9 mouse cellular contexts compared by ENCODE assay signal in the genomic region with DNA sequence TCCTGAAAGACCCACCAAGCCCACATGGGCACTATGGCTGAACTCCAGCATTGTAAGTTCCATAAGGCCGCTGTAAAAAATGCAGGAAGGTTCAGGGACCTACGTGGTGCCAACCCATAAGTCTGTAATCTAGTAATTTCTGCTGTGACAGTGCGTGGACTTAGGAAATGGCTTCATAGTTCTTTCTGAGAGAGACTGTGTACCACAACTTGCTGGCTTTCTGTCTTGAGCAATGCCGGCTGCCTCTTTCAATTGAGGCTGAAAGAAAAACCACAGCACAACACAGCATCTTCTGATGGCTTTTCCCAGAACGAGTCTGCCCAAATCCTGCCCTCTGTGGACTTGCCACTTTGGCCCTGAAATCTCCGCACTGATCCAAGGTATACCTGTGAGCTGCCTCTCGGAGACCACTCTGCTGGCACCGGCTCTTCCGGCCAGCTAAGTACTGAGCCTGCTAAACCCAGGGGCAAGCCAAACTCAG. TPM values are rescaled to one million over a fixed set of nuclear protein-coding genes. Genes with fewer than 3 reads are reported as not detected.
DNase-seq lines count a peak whose midpoint lies in the region; ATAC-seq and TF ChIP-seq lines count a peak whose summit lies in the region.
"Had no signal": no experiment of that assay in that cellular context is flagged by ENCODE, and none has a peak within 500 bp of the region (broad histone marks: within the 10 kb centered on the region; RNA-seq: fewer than 3 reads in every experiment).

No protein-coding gene starts in this region.

- TF ChIP-seq CTCF in lung, embryonic 14.5 days (IDR thresholded peaks at IDR 0.05; ENCODE audit: low read depth) = no peak
- TF ChIP-seq CTCF in olfactory bulb, adult 2 months (IDR thresholded peaks at IDR 0.05; ENCODE audit: insufficient read depth, low read depth, low read length) = no peak

- 76% methylated on average over 9 of the region's 9 CpGs for WGBS in lung, embryonic 14.5 days
- WGBS in limb, embryonic 15.5 days = 81% methylated on average over 9 of the region's 9 CpGs
- 86% methylated on average over 9 of the region's 9 CpGs for WGBS in olfactory bulb, adult 2 months
- 88% methylated on average over 9 of the region's 9 CpGs for WGBS in kidney, embryonic 15.5 days
- 91% methylated on average over 9 of the region's 9 CpGs for WGBS in hindbrain, embryonic 11.5 days

- peak overlapping the region; percentile 18; the same call in 1 of the 2 replicates for H3K4me3 ChIP-seq in lung, embryonic 14.5 days (ENCODE audit: low read depth, low read length)
- peak overlapping the region; percentile 10; the same call in 1 of the 2 replicates for H3K4me3 ChIP-seq in limb, embryonic 15.5 days
- peak overlapping the region; percentile 2; the same call in 1 of the 2 replicates for H3K4me3 ChIP-seq in olfactory bulb, adult 2 months (ENCODE audit: insufficient read depth, low read depth, low read length)
- H3K4me3 ChIP-seq in kidney, embryonic 15.5 days (replicated peaks) = no peak overlapping the region
- H3K4me3 ChIP-seq in hindbrain, embryonic 11.5 days (ENCODE audit: low read depth, low read length) = no peak overlapping the region

- peak overlapping the region; percentile 21; the same call in 1 of the 2 replicates for H3K4me2 ChIP-seq in lung, embryonic 14.5 days
- H3K4me2 ChIP-seq in limb, embryonic 15.5 days = no peak overlapping the region
- no peak overlapping the region for H3K4me2 ChIP-seq in kidney, embryonic 15.5 days
- no peak overlapping the region for H3K4me2 ChIP-seq in hindbrain, embryonic 11.5 days (replicated peaks; ENCODE audit: low read depth, low read length)
- H3K4me2 ChIP-seq: midbrain, embryonic 11.5 days had no signal

- DNase-seq in lung, embryonic 14.5 days = no peak
- DNase-seq in lung, postnatal 10 days = no peak
- DNase-seq in NIH3T3 (ENCODE audit: low read depth) = peak; percentile 15
- DNase-seq in hindbrain, embryonic 11.5 days (ENCODE audit: low spot score) = no peak
- DNase-seq: right cerebral cortex, postnatal 4 days had no signal

- TF ChIP-seq POLR2A in olfactory bulb, adult 2 months (IDR thresholded peaks at IDR 0.05; ENCODE audit: insufficient read depth, low read depth, low read length) = no peak

- H3K9ac ChIP-seq in lung, embryonic 14.5 days = no peak overlapping the region
- no peak overlapping the region for H3K9ac ChIP-seq in limb, embryonic 15.5 days
- H3K9ac ChIP-seq in kidney, embryonic 15.5 days = no peak overlapping the region
- no peak overlapping the region for H3K9ac ChIP-seq in hindbrain, embryonic 11.5 days (ENCODE audit: low read depth, low read length)

- 0 out of 2 replicates have a peak, but pooled peaks cover 3% of the 10 kb centered on the region for H3K4me1 ChIP-seq in lung, embryonic 14.5 days (ENCODE audit: insufficient read depth)
- H3K4me1 ChIP-seq in limb, embryonic 15.5 days = peaks cover 27% of the 10 kb centered on the region
- H3K4me1 ChIP-seq in olfactory bulb, adult 2 months (ENCODE audit: control insufficient read depth, insufficient read depth, low read length) = no peaks in the 10 kb centered on the region
- H3K4me1 ChIP-seq in kidney, embryonic 15.5 days = peaks cover 16% of the 10 kb centered on the region
- no peaks in the 10 kb centered on the region for H3K4me1 ChIP-seq in hindbrain, embryonic 11.5 days (replicated peaks; ENCODE audit: control insufficient read depth, insufficient read depth, low read length)

- H3K36me3 ChIP-seq in lung, embryonic 14.5 days (ENCODE audit: insufficient read depth) = no peaks in the 10 kb centered on the region
- no peaks in the 10 kb centered on the region for H3K36me3 ChIP-seq in limb, embryonic 15.5 days
- H3K36me3 ChIP-seq in kidney, embryonic 15.5 days = no peaks in the 10 kb centered on the region
- no peaks in the 10 kb centered on the region for H3K36me3 ChIP-seq in hindbrain, embryonic 11.5 days (ENCODE audit: control insufficient read depth, insufficient read depth, low read length)

- no peaks in the 10 kb centered on the region for H3K9me3 ChIP-seq in lung, embryonic 14.5 days (ENCODE audit: low read depth, low read length)
- H3K9me3 ChIP-seq in limb, embryonic 15.5 days = no peaks in the 10 kb centered on the region
- H3K9me3 ChIP-seq in kidney, embryonic 15.5 days (replicated peaks) = no peaks in the 10 kb centered on the region
- H3K9me3 ChIP-seq in hindbrain, embryonic 11.5 days (ENCODE audit: control insufficient read depth, low read length) = no peaks in the 10 kb centered on the region

- no peaks in the 10 kb centered on the region for H3K27me3 ChIP-seq in lung, embryonic 14.5 days (ENCODE audit: insufficient read depth, low read length)
- peaks cover 4% of the 10 kb centered on the region; the same call in 1 of the 2 replicates for H3K27me3 ChIP-seq in limb, embryonic 15.5 days
- H3K27me3 ChIP-seq in kidney, embryonic 15.5 days = 0 out of 2 replicates have a peak, but pooled peaks cover 4% of the 10 kb centered on the region
- H3K27me3 ChIP-seq in hindbrain, embryonic 11.5 days (ENCODE audit: control insufficient read depth, insufficient read depth, low read length) = no peaks in the 10 kb centered on the region

- no peak for ATAC-seq in lung, embryonic 14.5 days (ENCODE audit: insufficient read depth)
- ATAC-seq in limb, embryonic 15.5 days (ENCODE audit: insufficient number of reproducible peaks, low FRiP score, low TSS enrichment, low read depth) = no peak
- no peak for ATAC-seq in kidney, embryonic 15.5 days (replicated peaks; ENCODE audit: low FRiP score)
- ATAC-seq in hindbrain, embryonic 11.5 days (ENCODE audit: low FRiP score) = no peak

- H3K27ac ChIP-seq in lung, embryonic 14.5 days (ENCODE audit: low read depth) = peak overlapping the region; percentile 46; the same call in 1 of the 2 replicates
- H3K27ac ChIP-seq in limb, embryonic 15.5 days = no peak overlapping the region
- H3K27ac ChIP-seq in olfactory bulb, adult 2 months (ENCODE audit: insufficient read depth, low read depth, low read length) = no peak overlapping the region
- H3K27ac ChIP-seq in kidney, embryonic 15.5 days = no peak overlapping the region
- no peak overlapping the region for H3K27ac ChIP-seq in hindbrain, embryonic 11.5 days (ENCODE audit: low read depth, low read length)

RNA-seq across cellular contexts. Expression of a gene that starts 1.2 kb away (rescaled TPM):
- polyA plus RNA-seq in lung, embryonic 14.5 days (2014; fragmentation: Nextera tagmentation; extraction: Ambion mirVana) = 7.7 and 10.8 TPM in 2 replicates
- polyA plus RNA-seq in limb, embryonic 15.5 days (2015; fragmentation: Nextera tagmentation; extraction: Ambion mirVana) = 5.9 and 7.3 TPM in 2 replicates
- polyA plus RNA-seq in olfactory bulb, adult 2 months (2012; ENCODE audit: insufficient read depth, insufficient read length, low replicate concordance, missing spikeins) = not detected in 2 replicates
- 1.6 and 2.1 TPM in 2 replicates for polyA plus RNA-seq in kidney, embryonic 15.5 days (2015; fragmentation: Nextera tagmentation; extraction: Ambion mirVana)
- 1.2 and 2.6 TPM in 2 replicates for polyA plus RNA-seq in hindbrain, embryonic 11.5 days (2014; fragmentation: Nextera tagmentation; extraction: Ambion mirVana)

Comparison
In these comparisons a context has a peak if more than half of its experiments do, and no peak if none do; other contexts are left out.
1. H3K4me3 ChIP-seq: peak in lung, embryonic 14.5 days (single experiment), limb, embryonic 15.5 days (single experiment) and olfactory bulb, adult 2 months (single experiment); none in kidney, embryonic 15.5 days (single experiment) and hindbrain, embryonic 11.5 days (single experiment).